Mouse (Mus musculus): ENCODE data around the gene Slc29a2. TPM values are rescaled to one million over a fixed set of nuclear protein-coding genes. Genes with fewer than 3 reads are reported as not detected.

Slc29a2 gene
- polyA plus RNA-seq, 1 experiment, result 4.9 TPM

GRCm38 (mm10) chr19:5045531-5045930, 21.9 kb downstream of the Slc29a2 start:
- Histone ChIP-seq H3K27me3 (ENCODE audit: control insufficient read depth, insufficient read depth, low read length) (no peaks in the 10 kb centered on the region), H3K4me1 (ENCODE audit: control insufficient read depth, insufficient read depth, low read length) (no peaks in the 10 kb centered on the region; the same call in 1 of the 2 replicates), H3K27ac (ENCODE audit: control insufficient read depth, insufficient read depth, low read depth, low read length) (no peak overlapping the region), H3K36me3 (ENCODE audit: control insufficient read depth, insufficient read depth, low read length) (no peaks in the 10 kb centered on the region; the same call in 1 of the 2 replicates), H3K4me3 (ENCODE audit: control insufficient read depth, low read depth, low read length) (peak overlapping the region; percentile 11)
- TF ChIP-seq POLR2A (IDR thresholded peaks at IDR 0.05; ENCODE audit: control insufficient read depth, low read depth, low read length), result no peak
- no peak for TF ChIP-seq CTCF (IDR thresholded peaks at IDR 0.05; ENCODE audit: control insufficient read depth, insufficient read depth, insufficient replicate concordance, low read depth, low read length)

- Histone ChIP-seq H3K4me3 (ENCODE audit: control insufficient read depth, low read depth, low read length) (no peak overlapping the region), H3K36me3 (ENCODE audit: control insufficient read depth, insufficient read depth, low read length) (no peaks in the 10 kb centered on the region; the same call in 1 of the 2 replicates), H3K27me3 (ENCODE audit: control insufficient read depth, insufficient read depth, low read length) (no peaks in the 10 kb centered on the region), H3K4me1 (ENCODE audit: control insufficient read depth, insufficient read depth, low read length) (peaks cover 6% of the 10 kb centered on the region), H3K27ac (ENCODE audit: control insufficient read depth, insufficient read depth, low read depth, low read length) (no peak overlapping the region)
- TF ChIP-seq POLR2A (IDR thresholded peaks at IDR 0.05; ENCODE audit: control insufficient read depth, low read depth, low read length) (no peak), CTCF (IDR thresholded peaks at IDR 0.05; ENCODE audit: control insufficient read depth, insufficient read depth, insufficient replicate concordance, low read depth, low read length) (no peak)
Measured at GRCm38 (mm10) chr19:5048138-5049056, 24.7 kb downstream of the Slc29a2 start.

- H3K27ac ChIP-seq (ENCODE audit: control insufficient read depth, insufficient read depth, low read depth, low read length), result no peak overlapping the region
- peaks cover 6% of the 10 kb centered on the region for H3K4me1 ChIP-seq (ENCODE audit: control insufficient read depth, insufficient read depth, low read length)
- no peak for TF ChIP-seq POLR2A (IDR thresholded peaks at IDR 0.05; ENCODE audit: control insufficient read depth, low read depth, low read length)
- no peak for TF ChIP-seq CTCF (IDR thresholded peaks at IDR 0.05; ENCODE audit: control insufficient read depth, insufficient read depth, insufficient replicate concordance, low read depth, low read length)
- H3K27me3 ChIP-seq (ENCODE audit: control insufficient read depth, insufficient read depth, low read length), result no peaks in the 10 kb centered on the region
- H3K4me3 ChIP-seq (ENCODE audit: control insufficient read depth, low read depth, low read length), result peak overlapping the region; percentile 0
- no peaks in the 10 kb centered on the region; the same call in 1 of the 2 replicates for H3K36me3 ChIP-seq (ENCODE audit: control insufficient read depth, insufficient read depth, low read length)
Measured at GRCm38 (mm10) chr19:5049325-5049724, 25.7 kb downstream of the Slc29a2 start.

GRCm38 (mm10) chr19:5050047-5050905, 26.6 kb downstream of the Slc29a2 start, which contains the start of gene Rin1:
Gene Rin1, plus strand, starts transcription at chr19:5050481.
- TF ChIP-seq POLR2A (IDR thresholded peaks at IDR 0.05; ENCODE audit: control insufficient read depth, low read depth, low read length) (peak; percentile 51; the same call in 1 of the 2 replicates), CTCF (IDR thresholded peaks at IDR 0.05; ENCODE audit: control insufficient read depth, insufficient read depth, insufficient replicate concordance, low read depth, low read length) (peak; percentile 7; the same call in 1 of the 2 replicates)
- Histone ChIP-seq H3K27ac (ENCODE audit: control insufficient read depth, insufficient read depth, low read depth, low read length) (no peak within 1 kb of the TSS), H3K4me1 (ENCODE audit: control insufficient read depth, insufficient read depth, low read length) (peaks cover 6% of the 10 kb centered on the region), H3K4me3 (ENCODE audit: control insufficient read depth, low read depth, low read length) (peak within 1 kb of the TSS; percentile 57), H3K27me3 (ENCODE audit: control insufficient read depth, insufficient read depth, low read length) (no peaks in the 10 kb centered on the region), H3K36me3 (ENCODE audit: control insufficient read depth, insufficient read depth, low read length) (no peaks in the 10 kb centered on the region; the same call in 1 of the 2 replicates)

DNA sequence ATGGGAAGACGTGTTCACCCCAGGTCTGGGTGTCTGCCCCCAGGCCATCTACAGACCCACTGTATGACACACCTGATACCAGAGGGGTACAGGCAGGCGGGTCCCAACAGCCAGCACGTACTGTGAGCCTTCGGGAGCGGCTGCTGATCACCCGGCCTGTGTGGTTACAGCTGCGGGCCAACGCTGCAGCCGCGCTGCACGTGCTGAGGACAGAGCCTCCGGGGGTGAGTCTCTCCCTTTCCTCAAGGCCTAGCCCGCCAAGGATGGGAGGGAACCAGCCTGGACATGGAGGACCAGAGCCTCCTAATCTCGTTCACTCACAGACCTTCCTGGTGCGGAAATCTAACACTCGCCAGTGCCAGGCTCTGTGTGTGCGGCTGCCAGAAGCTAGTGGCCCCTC, 27.4 kb downstream of the Slc29a2 start:
- H3K27me3 ChIP-seq (ENCODE audit: control insufficient read depth, insufficient read depth, low read length), result no peaks in the 10 kb centered on the region
- H3K4me1 ChIP-seq (ENCODE audit: control insufficient read depth, insufficient read depth, low read length), result peaks cover 6% of the 10 kb centered on the region
- no peak for TF ChIP-seq POLR2A (IDR thresholded peaks at IDR 0.05; ENCODE audit: control insufficient read depth, low read depth, low read length)
- TF ChIP-seq CTCF (IDR thresholded peaks at IDR 0.05; ENCODE audit: control insufficient read depth, insufficient read depth, insufficient replicate concordance, low read depth, low read length), result no peak
- no peaks in the 10 kb centered on the region; the same call in 1 of the 2 replicates for H3K36me3 ChIP-seq (ENCODE audit: control insufficient read depth, insufficient read depth, low read length)
- H3K27ac ChIP-seq (ENCODE audit: control insufficient read depth, insufficient read depth, low read depth, low read length), result no peak overlapping the region
- peak overlapping the region; percentile 56 for H3K4me3 ChIP-seq (ENCODE audit: control insufficient read depth, low read depth, low read length)

DNA sequence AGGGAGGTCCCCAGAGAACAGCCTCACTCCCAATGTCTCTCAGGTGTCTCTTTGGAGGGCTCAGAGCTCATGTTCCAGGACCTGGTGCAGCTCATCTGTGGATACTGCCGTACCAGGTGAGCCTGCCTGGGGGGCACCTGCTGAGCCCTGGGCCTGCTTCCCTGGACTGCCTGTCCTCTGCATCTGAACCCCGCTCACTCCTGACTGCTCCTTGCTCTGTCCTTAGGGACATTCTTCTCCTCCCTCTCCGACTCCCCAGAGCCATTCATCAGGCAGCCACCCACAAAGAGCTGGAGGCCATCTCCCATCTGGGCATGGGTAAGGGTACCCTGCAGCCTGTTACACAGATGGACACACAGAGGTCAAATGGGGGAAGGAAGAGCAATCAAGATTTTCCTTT, 27.9 kb downstream of the Slc29a2 start:
- no peak for TF ChIP-seq CTCF (IDR thresholded peaks at IDR 0.05; ENCODE audit: control insufficient read depth, insufficient read depth, insufficient replicate concordance, low read depth, low read length)
- no peak for TF ChIP-seq POLR2A (IDR thresholded peaks at IDR 0.05; ENCODE audit: control insufficient read depth, low read depth, low read length)

More for the DNA sequence above, 27.9 kb downstream of the Slc29a2 start:
- Histone ChIP-seq H3K27ac (ENCODE audit: control insufficient read depth, insufficient read depth, low read depth, low read length) (no peak overlapping the region), H3K27me3 (ENCODE audit: control insufficient read depth, insufficient read depth, low read length) (no peaks in the 10 kb centered on the region), H3K4me1 (ENCODE audit: control insufficient read depth, insufficient read depth, low read length) (peaks cover 6% of the 10 kb centered on the region), H3K36me3 (ENCODE audit: control insufficient read depth, insufficient read depth, low read length) (no peaks in the 10 kb centered on the region; the same call in 1 of the 2 replicates), H3K4me3 (ENCODE audit: control insufficient read depth, low read depth, low read length) (peak overlapping the region; percentile 56)

Data from testis, adult 2 months (tissue).